Mouse (Mus musculus) right cerebral cortex, postnatal 4 days (tissue): ENCODE data around the gene Cdh1.
"Not testable (repeated sequence)": the region's sequence is repeated elsewhere in the genome, so short reads cannot be mapped to it uniquely, and the experiment has no call there.

ENCODE experiments used
- DNase-seq: peaks from one replicate; pipeline ENCODE4 v3.0.0-alpha.2; 2022

The Cdh1 gene

GRCm38 (mm10) chr8:106595623-106596022, 7.5 kb upstream of the Cdh1 start:
- DNase-seq = not testable (repeated sequence)

- no peak for DNase-seq
Observed at GRCm38 (mm10) chr8:106597067-106597466, 6.1 kb upstream of the Cdh1 start.

- no peak for DNase-seq
Observed at GRCm38 (mm10) chr8:106599265-106599979, 3.7 kb upstream of the Cdh1 start.

GRCm38 (mm10) chr8:106603933-106604332, 782 bp downstream of the Cdh1 start:
- no peak for DNase-seq

GRCm38 (mm10) chr8:106605657-106606056, 2.5 kb downstream of the Cdh1 start:
- no peak for DNase-seq

- DNase-seq = no peak
Observed at GRCm38 (mm10) chr8:106606121-106606520, 3.0 kb downstream of the Cdh1 start.

GRCm38 (mm10) chr8:106606601-106607145, 3.5 kb downstream of the Cdh1 start:
- DNase-seq = no peak

- not testable (repeated sequence) for DNase-seq
Observed at GRCm38 (mm10) chr8:106607783-106608182, 4.6 kb downstream of the Cdh1 start.

GRCm38 (mm10) chr8:106608425-106608824, 5.3 kb downstream of the Cdh1 start:
- DNase-seq = no peak

GRCm38 (mm10) chr8:106609076-106609903, 6.1 kb downstream of the Cdh1 start:
- no peak for DNase-seq

- no peak for DNase-seq
Observed at GRCm38 (mm10) chr8:106610958-106611640, 7.9 kb downstream of the Cdh1 start.

GRCm38 (mm10) chr8:106612047-106612446, 8.9 kb downstream of the Cdh1 start:
- DNase-seq = no peak

GRCm38 (mm10) chr8:106614704-106615103, 11.6 kb downstream of the Cdh1 start:
- DNase-seq = no peak

GRCm38 (mm10) chr8:106615661-106616299, 12.6 kb downstream of the Cdh1 start:
- no peak for DNase-seq

GRCm38 (mm10) chr8:106616679-106617078, 13.5 kb downstream of the Cdh1 start:
- DNase-seq = no peak

- no peak for DNase-seq
Observed at GRCm38 (mm10) chr8:106617196-106617595, 14.0 kb downstream of the Cdh1 start.

GRCm38 (mm10) chr8:106617865-106618264, 14.7 kb downstream of the Cdh1 start:
- DNase-seq = no peak

GRCm38 (mm10) chr8:106618324-106618723, 15.2 kb downstream of the Cdh1 start:
- no peak for DNase-seq

GRCm38 (mm10) chr8:106619549-106620245, 16.5 kb downstream of the Cdh1 start:
- DNase-seq = no peak

- DNase-seq = no peak
Observed at GRCm38 (mm10) chr8:106620488-106620887, 17.3 kb downstream of the Cdh1 start.

GRCm38 (mm10) chr8:106623016-106623415, 19.9 kb downstream of the Cdh1 start:
- DNase-seq = no peak

- DNase-seq = no peak
Observed at GRCm38 (mm10) chr8:106623451-106623850, 20.3 kb downstream of the Cdh1 start.
